Mouse (Mus musculus): ENCODE results near the gene Map3k5. TPM values are rescaled to one million over a fixed set of nuclear protein-coding genes. Genes with fewer than 3 reads are reported as not detected.
"Not testable (repeated sequence)": the region's sequence is repeated elsewhere in the genome, so short reads cannot be mapped to it uniquely, and the experiment has no call there.

Map3k5 gene
- polyA plus RNA-seq, 1 experiment, result 0.53 TPM

- TF ChIP-seq MYOD1 (IDR thresholded peaks at IDR 0.05; ENCODE audit: control insufficient read depth in 1 of 3, insufficient read length in 2 of 3, low read depth in 2 of 3), result no peak
- no peak for TF ChIP-seq POLR2A (IDR thresholded peaks at IDR 0.05; ENCODE audit: insufficient read length, low read depth)
- TF ChIP-seq USF1 (IDR thresholded peaks at IDR 0.05; ENCODE audit: low read depth), result no peak
- no peak for TF ChIP-seq SRF (IDR thresholded peaks at IDR 0.05; ENCODE audit: control insufficient read depth, insufficient read length, low read depth)
- TF ChIP-seq MAX (IDR thresholded peaks at IDR 0.05; ENCODE audit: low read depth), result no peak
- TF ChIP-seq MYOG (IDR thresholded peaks at IDR 0.05; ENCODE audit: control insufficient read depth in 1 of 3, insufficient read depth in 1 of 3, insufficient read length in 2 of 3, low read depth in 2 of 3), result no peak
- no peak for TF ChIP-seq TCF3 (IDR thresholded peaks at IDR 0.05; ENCODE audit: insufficient read length, low read depth)
- TF ChIP-seq CEBPB (IDR thresholded peaks at IDR 0.05; ENCODE audit: insufficient read depth, poor library complexity, severe bottlenecking), result no peak
These were observed 28.9 kb downstream of the Map3k5 start for GRCm38 (mm10) chr10:19963206-19963605.

GRCm38 (mm10) chr10:19964105-19964504, 29.8 kb downstream of the Map3k5 start:
- Histone ChIP-seq H3K79me2 (ENCODE audit: control insufficient read depth, insufficient read depth) (no peaks in the 10 kb centered on the region), H3K4me3 (no peak overlapping the region), H3K4me2 (ENCODE audit: low read depth) (no peak overlapping the region), H3ac (ENCODE audit: control insufficient read depth, insufficient read length) (no peak overlapping the region), H3K27me3 (ENCODE audit: control insufficient read depth, insufficient read depth, insufficient read length) (no peaks in the 10 kb centered on the region), H3K36me3 (ENCODE audit: control insufficient read depth, insufficient read depth) (no peaks in the 10 kb centered on the region)
- TF ChIP-seq POLR2A (IDR thresholded peaks at IDR 0.05; ENCODE audit: insufficient read length, low read depth), result no peak
- no peak for TF ChIP-seq TCF12 (IDR thresholded peaks at IDR 0.05; ENCODE audit: insufficient read depth, poor library complexity, severe bottlenecking)
- no peak for TF ChIP-seq MYOG (IDR thresholded peaks at IDR 0.05; ENCODE audit: control insufficient read depth in 1 of 3, insufficient read depth in 1 of 3, insufficient read length in 2 of 3, low read depth in 2 of 3)
- no peak for TF ChIP-seq E2F4 (IDR thresholded peaks at IDR 0.05; ENCODE audit: insufficient read depth)
- no peak for TF ChIP-seq TCF3 (IDR thresholded peaks at IDR 0.05; ENCODE audit: insufficient read length, low read depth)
- TF ChIP-seq SRF (IDR thresholded peaks at IDR 0.05; ENCODE audit: control insufficient read depth, insufficient read length, low read depth), result no peak
- TF ChIP-seq POLR2AphosphoS2 (IDR thresholded peaks at IDR 0.05; ENCODE audit: insufficient read length, low read depth), result no peak
- TF ChIP-seq MAX (IDR thresholded peaks at IDR 0.05; ENCODE audit: low read depth), result no peak

More at GRCm38 (mm10) chr10:19963206-19963605, 28.9 kb downstream of the Map3k5 start:
- H3K36me3 ChIP-seq (ENCODE audit: control insufficient read depth, insufficient read depth), result no peaks in the 10 kb centered on the region
- no peak overlapping the region for H3ac ChIP-seq (ENCODE audit: control insufficient read depth, insufficient read length)
- H3K4me2 ChIP-seq (ENCODE audit: low read depth), result no peak overlapping the region
- no peaks in the 10 kb centered on the region for H3K27me3 ChIP-seq (ENCODE audit: control insufficient read depth, insufficient read depth, insufficient read length)
- H3K4me3 ChIP-seq, result no peak overlapping the region
- no peaks in the 10 kb centered on the region for H3K79me2 ChIP-seq (ENCODE audit: control insufficient read depth, insufficient read depth)

GRCm38 (mm10) chr10:19966597-19966996, 32.3 kb downstream of the Map3k5 start:
- no peak for TF ChIP-seq TCF3 (IDR thresholded peaks at IDR 0.05; ENCODE audit: insufficient read length, low read depth)
- TF ChIP-seq REST (IDR thresholded peaks at IDR 0.05; ENCODE audit: insufficient read depth, insufficient read length), result no peak
- TF ChIP-seq CEBPB (IDR thresholded peaks at IDR 0.05; ENCODE audit: insufficient read depth, poor library complexity, severe bottlenecking), result no peak
- TF ChIP-seq POLR2AphosphoS2 (IDR thresholded peaks at IDR 0.05; ENCODE audit: insufficient read length, low read depth), result no peak
- no peak for TF ChIP-seq SRF (IDR thresholded peaks at IDR 0.05; ENCODE audit: control insufficient read depth, insufficient read length, low read depth)
- TF ChIP-seq POLR2A (IDR thresholded peaks at IDR 0.05; ENCODE audit: insufficient read length, low read depth), result no peak
- no peak for TF ChIP-seq MYOD1 (IDR thresholded peaks at IDR 0.05; ENCODE audit: control insufficient read depth in 1 of 3, insufficient read length in 2 of 3, low read depth in 2 of 3)
- no peak for TF ChIP-seq TCF12 (IDR thresholded peaks at IDR 0.05; ENCODE audit: insufficient read depth, poor library complexity, severe bottlenecking)
- no peak for TF ChIP-seq USF1 (IDR thresholded peaks at IDR 0.05; ENCODE audit: low read depth)
- no peak for TF ChIP-seq E2F4 (IDR thresholded peaks at IDR 0.05; ENCODE audit: insufficient read depth)
- Histone ChIP-seq H3K4me2 (ENCODE audit: low read depth) (no peak overlapping the region), H3K36me3 (ENCODE audit: control insufficient read depth, insufficient read depth) (no peaks in the 10 kb centered on the region), H3K4me3 (no peak overlapping the region), H3K79me2 (ENCODE audit: control insufficient read depth, insufficient read depth) (no peaks in the 10 kb centered on the region), H3K27me3 (ENCODE audit: control insufficient read depth, insufficient read depth, insufficient read length) (no peaks in the 10 kb centered on the region), H3ac (ENCODE audit: control insufficient read depth, insufficient read length) (no peak overlapping the region)

GRCm38 (mm10) chr10:19968445-19968844, 34.2 kb downstream of the Map3k5 start:
- Histone ChIP-seq H3K79me2 (ENCODE audit: control insufficient read depth, insufficient read depth) (no peaks in the 10 kb centered on the region), H3K27me3 (ENCODE audit: control insufficient read depth, insufficient read depth, insufficient read length) (no peaks in the 10 kb centered on the region), H3K4me3 (no peak overlapping the region), H3ac (ENCODE audit: control insufficient read depth, insufficient read length) (no peak overlapping the region), H3K4me2 (ENCODE audit: low read depth) (no peak overlapping the region), H3K36me3 (ENCODE audit: control insufficient read depth, insufficient read depth) (no peaks in the 10 kb centered on the region)
- TF ChIP-seq POLR2A (IDR thresholded peaks at IDR 0.05; ENCODE audit: insufficient read length, low read depth), result no peak

- no peaks in the 10 kb centered on the region for H3K79me2 ChIP-seq (ENCODE audit: control insufficient read depth, insufficient read depth)
- TF ChIP-seq TCF12 (IDR thresholded peaks at IDR 0.05; ENCODE audit: insufficient read depth, poor library complexity, severe bottlenecking) (no peak), SRF (IDR thresholded peaks at IDR 0.05; ENCODE audit: control insufficient read depth, insufficient read length, low read depth) (no peak), POLR2A (IDR thresholded peaks at IDR 0.05; ENCODE audit: insufficient read length, low read depth) (no peak), MYOG (IDR thresholded peaks at IDR 0.05; ENCODE audit: control insufficient read depth in 1 of 3, insufficient read depth in 1 of 3, insufficient read length in 2 of 3, low read depth in 2 of 3) (no peak), TCF3 (IDR thresholded peaks at IDR 0.05; ENCODE audit: insufficient read length, low read depth) (no peak), E2F4 (IDR thresholded peaks at IDR 0.05; ENCODE audit: insufficient read depth) (no peak)
These were observed 35.7 kb downstream of the Map3k5 start for GRCm38 (mm10) chr10:19969831-19970460.

GRCm38 (mm10) chr10:19971491-19971890, 37.2 kb downstream of the Map3k5 start:
- not testable (repeated sequence) for H3ac ChIP-seq (ENCODE audit: control insufficient read depth, insufficient read length); H3K27me3 ChIP-seq (ENCODE audit: control insufficient read depth, insufficient read depth, insufficient read length); H3K4me2 ChIP-seq (ENCODE audit: low read depth); H3K79me2 ChIP-seq (ENCODE audit: control insufficient read depth, insufficient read depth); H3K36me3 ChIP-seq (ENCODE audit: control insufficient read depth, insufficient read depth); H3K4me3 ChIP-seq

More at GRCm38 (mm10) chr10:19969831-19970460, 35.7 kb downstream of the Map3k5 start:
- H3K4me3 ChIP-seq, result no peak overlapping the region
- H3K27me3 ChIP-seq (ENCODE audit: control insufficient read depth, insufficient read depth, insufficient read length), result no peaks in the 10 kb centered on the region
- H3K4me2 ChIP-seq (ENCODE audit: low read depth), result no peak overlapping the region
- H3ac ChIP-seq (ENCODE audit: control insufficient read depth, insufficient read length), result no peak overlapping the region
- no peaks in the 10 kb centered on the region for H3K36me3 ChIP-seq (ENCODE audit: control insufficient read depth, insufficient read depth)
